Mouse (Mus musculus): Measurements from ENCODE around the gene Cry1.
A peak's percentile ranks its signal among the peaks of the same experiment; 100 is the strongest.

GRCm38 (mm10) chr10:85214847-85215246, 30.0 kb upstream of the Cry1 start:
- TF ChIP-seq CTCF (IDR thresholded peaks at IDR 0.05; ENCODE audit: low read depth) = peak; percentile 54
- TF ChIP-seq EP300 (optimal IDR thresholded peaks at IDR 0.05) = no peak
